In the genomic region with DNA sequence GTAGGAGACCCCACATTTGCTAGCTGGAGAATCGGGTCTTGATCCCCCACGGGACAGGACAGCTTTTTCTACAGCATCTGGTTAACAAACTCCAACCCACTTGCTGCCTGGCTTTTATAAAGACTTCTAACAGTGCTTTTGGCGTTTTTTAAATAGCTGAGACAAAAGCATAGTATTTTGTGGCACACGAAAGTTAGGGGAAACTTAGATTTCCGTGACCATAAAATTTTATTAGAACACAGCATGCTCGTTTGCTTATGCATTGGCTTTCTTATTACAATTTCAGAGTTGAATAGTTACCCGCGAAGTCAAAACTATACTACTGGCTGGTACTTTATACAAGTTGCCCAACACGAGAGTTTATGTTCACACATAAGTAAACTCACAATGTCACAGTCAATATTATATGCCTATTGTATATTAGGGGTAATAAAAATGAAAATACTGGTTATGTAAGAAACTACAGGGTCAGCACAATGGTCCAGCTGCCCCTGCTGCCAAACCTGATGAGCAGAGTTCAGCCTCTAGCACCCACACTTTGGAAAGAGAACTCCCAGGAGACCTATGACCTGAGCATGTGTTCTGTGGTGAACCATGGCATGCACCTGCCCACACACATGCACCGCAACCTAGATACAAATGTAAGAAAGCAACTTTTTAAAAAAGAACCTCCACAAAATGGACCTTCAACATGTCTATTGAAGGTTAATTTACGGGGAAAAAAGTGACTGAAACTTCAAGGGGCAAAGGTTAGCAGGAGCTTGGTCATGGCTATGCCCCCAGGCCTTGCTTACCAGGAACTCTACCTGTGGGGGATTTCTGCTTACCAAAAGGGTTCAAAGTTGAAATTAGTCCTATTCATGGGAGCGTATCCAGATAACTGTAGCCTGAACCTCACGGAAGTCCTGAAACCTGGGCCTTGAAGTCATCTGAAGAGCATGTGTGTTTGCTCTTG, we compare ENCODE assay signal across 8 mouse cellular contexts. TPM values are rescaled to one million over a fixed set of nuclear protein-coding genes. Genes with fewer than 3 reads are reported as not detected.
DNase-seq lines count a peak whose midpoint lies in the region; ATAC-seq and TF ChIP-seq lines count a peak whose summit lies in the region.

No protein-coding gene starts in this region.

- no peak for ATAC-seq in erythroblast, adult 5-6 weeks (replicated peaks; ENCODE audit: low FRiP score, poor library complexity, severe bottlenecking)
- ATAC-seq in G1E (ENCODE audit: extremely low read depth, insufficient number of reproducible peaks, low FRiP score, poor library complexity, severe bottlenecking) = no peak
- ATAC-seq in hindbrain, postnatal 0 days = no peak

- H3K9ac ChIP-seq in hindbrain, postnatal 0 days (replicated peaks; ENCODE audit: low read length) = peak overlapping the region; percentile 59

- H3K27me3 ChIP-seq in erythroblast, embryonic 14.5 days (ENCODE audit: control insufficient read depth) = no peaks in the 10 kb centered on the region
- no peaks in the 10 kb centered on the region for H3K27me3 ChIP-seq in G1E (ENCODE audit: insufficient read depth, low read length)
- H3K27me3 ChIP-seq in hindbrain, postnatal 0 days (ENCODE audit: insufficient read depth, low read length) = no peaks in the 10 kb centered on the region

- no peak for TF ChIP-seq CTCF in G1E (IDR thresholded peaks at IDR 0.05; ENCODE audit: low read depth, low read length)
- TF ChIP-seq CTCF in hindbrain, postnatal 0 days (IDR thresholded peaks at IDR 0.05; ENCODE audit: low read depth) = no peak

- H3K27ac ChIP-seq in hindbrain, postnatal 0 days = no peak overlapping the region
- H3K27ac ChIP-seq in macrophage = peak overlapping the region; percentile 25; the same call in 1 of the 2 replicates

- DNase-seq in G1E (ENCODE audit: low spot score) = no peak
- DNase-seq in hindbrain, postnatal 0 days (ENCODE audit: low spot score) = no peak
- no peak for DNase-seq in Muller cell, postnatal 12 days (ENCODE audit: inconsistent ontology term)
- no peak for DNase-seq in right cerebral cortex, adult 2 months (ENCODE audit: low spot score in 2 of 2)
- no peak for DNase-seq in left cerebral cortex, adult 8-10 months (ENCODE audit: low spot score in 2 of 2)

- no peaks in the 10 kb centered on the region for H3K36me3 ChIP-seq in erythroblast, embryonic 14.5 days (ENCODE audit: control insufficient read depth)
- H3K36me3 ChIP-seq in G1E (replicated peaks) (peaks cover 31% of the 10 kb centered on the region), macrophage (ENCODE audit: inconsistent target) (peaks cover 4% of the 10 kb centered on the region; the same call in 1 of the 2 replicates)
- H3K36me3 ChIP-seq in hindbrain, postnatal 0 days (ENCODE audit: insufficient read depth, low read length) = no peaks in the 10 kb centered on the region

- H3K79me2 ChIP-seq in macrophage (ENCODE audit: inconsistent target) = peaks cover 69% of the 10 kb centered on the region

- H3K4me1 ChIP-seq in erythroblast, embryonic 14.5 days (ENCODE audit: control insufficient read depth) = peaks cover 28% of the 10 kb centered on the region
- H3K4me1 ChIP-seq in G1E (ENCODE audit: insufficient read depth, low read depth, low read length) = peaks cover 34% of the 10 kb centered on the region
- H3K4me1 ChIP-seq in hindbrain, postnatal 0 days (ENCODE audit: insufficient read depth, low read length) = no peaks in the 10 kb centered on the region

- no peaks in the 10 kb centered on the region for H3K9me3 ChIP-seq in erythroblast, embryonic 14.5 days (ENCODE audit: control insufficient read depth, low read length)
- H3K9me3 ChIP-seq in G1E (replicated peaks) = no peaks in the 10 kb centered on the region
- no peaks in the 10 kb centered on the region for H3K9me3 ChIP-seq in hindbrain, postnatal 0 days (ENCODE audit: low read length)

- H3K4me2 ChIP-seq in hindbrain, postnatal 0 days (ENCODE audit: low read depth, low read length) = peak overlapping the region; percentile 90

- WGBS in hindbrain, postnatal 0 days = 62% methylated on average over 13 of the region's 13 CpGs
- WGBS in macrophage (ENCODE audit: missing documents) = 60% methylated on average over 13 of the region's 13 CpGs

- H3K4me3 ChIP-seq in erythroblast, embryonic 14.5 days (replicated peaks) = peak overlapping the region; percentile 96
- peak overlapping the region; percentile 99 for H3K4me3 ChIP-seq in G1E (ENCODE audit: low read depth, low read length)
- H3K4me3 ChIP-seq in hindbrain, postnatal 0 days (ENCODE audit: low read length) = peak overlapping the region; percentile 85
- peak overlapping the region; percentile 69 for H3K4me3 ChIP-seq in macrophage (ENCODE audit: inconsistent target)

RNA-seq across cellular contexts. Expression of a gene that starts 0.8 kb away (rescaled TPM):
- not detected in 2 replicates for polyA plus RNA-seq in erythroblast, embryonic 14.5 days (2012)
- 0.63 and 1.7 TPM in 2 replicates for total RNA-seq in erythroblast, adult 5-6 weeks (2015; ENCODE audit: low replicate concordance)
- 1.1 and 1.8 TPM in 2 replicates for total RNA-seq in erythroblast, adult 5-6 weeks (2017; ENCODE audit: low replicate concordance)
- 45.7 and 51.4 TPM in 2 replicates for total RNA-seq in G1E (2014; fragmentation: Nextera tagmentation)
- 37.5 and 41.3 TPM in 2 replicates for total RNA-seq in G1E (2017)
- 2.2 and 3.6 TPM in 2 replicates for polyA plus RNA-seq in G1E (2012)
- 5.3 and 10.6 TPM in 2 replicates for total RNA-seq in hindbrain, postnatal 0 days (2014; rRNA removed)
- polyA plus RNA-seq in hindbrain, postnatal 0 days (2015; fragmentation: Nextera tagmentation; extraction: Ambion mirVana) = 9.2 and 10.9 TPM in 2 replicates
- total RNA-seq in macrophage (2018; cell fraction: chromatin; rRNA removed) = 100 to 1,000 TPM in 4 of 26 experiments, 10 to 100 TPM in 22; 13.6 to 128 (median 43.0) TPM
- 10 to 100 TPM in 18 of 26 experiments, 1 to 10 TPM in 8; 5.3 to 26.5 (median 12.8) TPM for total RNA-seq in macrophage (2018; cell fraction: cytosol; rRNA removed)
- total RNA-seq in macrophage (2018; cell fraction: nucleus; rRNA removed) = 100 to 1,000 TPM in 1 of 26 experiments, 10 to 100 TPM in 25; 11.7 to 114 (median 31.0) TPM
- 16.2 to 41.4 TPM (median 17.9 TPM) in 3 replicates for polyA plus RNA-seq in macrophage (2018)
- total RNA-seq in left cerebral cortex, adult 8-10 months (2022) = 1 to 10 TPM; 4.9 to 6.5 (median 5.6) TPM

RNA-seq across cellular contexts. Expression of a gene that starts 0.9 kb away (rescaled TPM):
- polyA plus RNA-seq in erythroblast, embryonic 14.5 days (2012) = 12.0 and 12.5 TPM in 2 replicates
- 49.9 and 65.9 TPM in 2 replicates for total RNA-seq in erythroblast, adult 5-6 weeks (2015; ENCODE audit: low replicate concordance)
- total RNA-seq in erythroblast, adult 5-6 weeks (2017; ENCODE audit: low replicate concordance) = 59.0 and 70.4 TPM in 2 replicates
- total RNA-seq in G1E (2014; fragmentation: Nextera tagmentation) = 88.0 and 114 TPM in 2 replicates
- total RNA-seq in G1E (2017) = 322 and 331 TPM in 2 replicates
- polyA plus RNA-seq in G1E (2012) = 281 and 378 TPM in 2 replicates
- 42.4 and 46.0 TPM in 2 replicates for total RNA-seq in hindbrain, postnatal 0 days (2014; rRNA removed)
- 67.9 and 78.0 TPM in 2 replicates for polyA plus RNA-seq in hindbrain, postnatal 0 days (2015; fragmentation: Nextera tagmentation; extraction: Ambion mirVana)
- 100 to 1,000 TPM in 20 of 26 experiments, 10 to 100 TPM in 6; 48.7 to 282 (median 168) TPM for total RNA-seq in macrophage (2018; cell fraction: chromatin; rRNA removed)
- total RNA-seq in macrophage (2018; cell fraction: cytosol; rRNA removed) = 100 to 1,000 TPM; 397 to 624 (median 488) TPM
- total RNA-seq in macrophage (2018; cell fraction: nucleus; rRNA removed) = 100 to 1,000 TPM in 24 of 26 experiments, 10 to 100 TPM in 2; 89.5 to 224 (median 144) TPM
- polyA plus RNA-seq in macrophage (2018) = 515 to 693 TPM (median 583 TPM) in 3 replicates
- total RNA-seq in left cerebral cortex, adult 8-10 months (2022) = 10 to 100 TPM; 16.3 to 22.2 (median 18.3) TPM

RNA-seq across cellular contexts. Expression of a gene that starts 38.1 kb away (rescaled TPM):
- polyA plus RNA-seq in erythroblast, embryonic 14.5 days (2012) = 1.5 and 1.6 TPM in 2 replicates
- 10.2 and 10.9 TPM in 2 replicates for total RNA-seq in erythroblast, adult 5-6 weeks (2015; ENCODE audit: low replicate concordance)
- 9.3 and 11.7 TPM in 2 replicates for total RNA-seq in erythroblast, adult 5-6 weeks (2017; ENCODE audit: low replicate concordance)
- total RNA-seq in G1E (2014; fragmentation: Nextera tagmentation) (51.8 and 61.0 TPM in 2 replicates), G1E (2017) (90.5 and 94.5 TPM in 2 replicates)
- polyA plus RNA-seq in G1E (2012) (18.2 and 23.2 TPM in 2 replicates), macrophage (2018) (11.1 to 21.8 TPM (median 21.2 TPM) in 3 replicates)
- 17.9 and 19.2 TPM in 2 replicates for total RNA-seq in hindbrain, postnatal 0 days (2014; rRNA removed)
- 22.1 and 23.1 TPM in 2 replicates for polyA plus RNA-seq in hindbrain, postnatal 0 days (2015; fragmentation: Nextera tagmentation; extraction: Ambion mirVana)
- 10 to 100 TPM in 11 of 26 experiments, 1 to 10 TPM in 15; 1.2 to 24.0 (median 7.4) TPM for total RNA-seq in macrophage (2018; cell fraction: chromatin; rRNA removed)
- 10 to 100 TPM; 10.2 to 24.7 (median 14.6) TPM for total RNA-seq in macrophage (2018; cell fraction: cytosol; rRNA removed)
- total RNA-seq in macrophage (2018; cell fraction: nucleus; rRNA removed) = 10 to 100 TPM in 12 of 26 experiments, 1 to 10 TPM in 14; 5.0 to 28.0 (median 9.5) TPM
- 10 to 100 TPM in 3 of 4 experiments, 1 to 10 TPM in 1; 9.1 to 11.1 (median 10.6) TPM for total RNA-seq in left cerebral cortex, adult 8-10 months (2022)
